Mouse (Mus musculus): ENCODE measurements at regions not wholly inside any gene's neighbourhood (a gene's known extent, or its start where the extent isn't known, plus 50 kb on each side); places are given as distances from the start of the nearest gene placed in this dataset.

DNA sequence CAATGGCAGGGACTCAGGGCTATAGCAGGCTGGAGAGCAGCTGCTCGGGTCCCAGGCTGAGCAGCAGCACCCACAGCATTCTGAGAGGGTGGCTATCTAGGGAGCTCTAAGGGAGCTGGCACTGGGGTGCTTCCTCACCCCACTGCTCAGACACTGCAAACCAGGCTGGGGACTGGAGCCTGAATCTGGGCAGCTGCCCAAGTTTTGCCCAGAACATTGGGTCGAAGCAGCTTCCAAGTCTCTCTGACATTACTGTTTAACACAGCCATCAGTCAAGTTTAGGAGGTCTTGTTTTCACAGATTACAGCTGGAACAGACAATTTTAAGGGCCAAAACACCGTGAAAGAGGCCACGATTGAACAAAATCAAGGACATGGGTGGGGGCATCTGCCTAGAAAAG lies 96.1 kb upstream of the Tcerg1l start:
- TF ChIP-seq CTCF (IDR thresholded peaks at IDR 0.05; ENCODE audit: insufficient read depth, low read depth, low read length), result no peak
- TF ChIP-seq POLR2A (IDR thresholded peaks at IDR 0.05; ENCODE audit: insufficient read depth, low read depth, low read length), result no peak
